Mouse (Mus musculus): Measurements from ENCODE around the gene Retreg3. TPM values are rescaled to one million over a fixed set of nuclear protein-coding genes. Genes with fewer than 3 reads are reported as not detected.

The Retreg3 gene
- polyA plus RNA-seq, 1 experiment: 55.0 TPM

GRCm38 (mm10) chr11:101155728-101156371, 36.2 kb upstream of the Retreg3 start, which contains the start of gene Tubg2:
Gene Tubg2, plus strand, starts transcription at chr11:101155907.
- Histone ChIP-seq H3K4me3 (ENCODE audit: low read depth, low read length) (peak within 1 kb of the TSS; percentile 70), H3K27ac (ENCODE audit: insufficient read depth, low read depth, low read length) (peak within 1 kb of the TSS; percentile 29), H3K36me3 (ENCODE audit: control insufficient read depth, insufficient read depth, low read length) (no peaks in the 10 kb centered on the region), H3K4me1 (ENCODE audit: control insufficient read depth, insufficient read depth, insufficient read length, low read length) (peaks cover 10% of the 10 kb centered on the region), H3K27me3 (ENCODE audit: control insufficient read depth, insufficient read depth, low read length) (no peaks in the 10 kb centered on the region)
- 4% methylated on average over 36 of the region's 36 CpGs for WGBS
- TF ChIP-seq CTCF (IDR thresholded peaks at IDR 0.05; ENCODE audit: extremely low read depth, insufficient read length, insufficient replicate concordance, low read depth, low read length) (no peak), POLR2A (IDR thresholded peaks at IDR 0.05; ENCODE audit: low read depth, low read length) (no peak)

GRCm38 (mm10) chr11:101155151-101155550, 35.5 kb upstream of the Retreg3 start:
- no peak overlapping the region for H3K27ac ChIP-seq (ENCODE audit: insufficient read depth, low read depth, low read length)
- TF ChIP-seq POLR2A (IDR thresholded peaks at IDR 0.05; ENCODE audit: low read depth, low read length) (no peak), CTCF (IDR thresholded peaks at IDR 0.05; ENCODE audit: extremely low read depth, insufficient read length, insufficient replicate concordance, low read depth, low read length) (no peak)
- no peaks in the 10 kb centered on the region for H3K27me3 ChIP-seq (ENCODE audit: control insufficient read depth, insufficient read depth, low read length)
- 69% methylated on average over 6 of the region's 6 CpGs for WGBS
- H3K36me3 ChIP-seq (ENCODE audit: control insufficient read depth, insufficient read depth, low read length): no peaks in the 10 kb centered on the region
- H3K4me3 ChIP-seq (ENCODE audit: low read depth, low read length): no peak overlapping the region
- H3K4me1 ChIP-seq (ENCODE audit: control insufficient read depth, insufficient read depth, insufficient read length, low read length): peaks cover 10% of the 10 kb centered on the region

- no peak for TF ChIP-seq CTCF (IDR thresholded peaks at IDR 0.05; ENCODE audit: extremely low read depth, insufficient read length, insufficient replicate concordance, low read depth, low read length)
- TF ChIP-seq POLR2A (IDR thresholded peaks at IDR 0.05; ENCODE audit: low read depth, low read length): no peak
- Histone ChIP-seq H3K36me3 (ENCODE audit: control insufficient read depth, insufficient read depth, low read length) (no peaks in the 10 kb centered on the region), H3K27ac (ENCODE audit: insufficient read depth, low read depth, low read length) (no peak overlapping the region), H3K27me3 (ENCODE audit: control insufficient read depth, insufficient read depth, low read length) (no peaks in the 10 kb centered on the region), H3K4me3 (ENCODE audit: low read depth, low read length) (no peak overlapping the region), H3K4me1 (ENCODE audit: control insufficient read depth, insufficient read depth, insufficient read length, low read length) (peaks cover 10% of the 10 kb centered on the region)
Observed at GRCm38 (mm10) chr11:101154648-101155047, 35.0 kb upstream of the Retreg3 start.

GRCm38 (mm10) chr11:101152825-101153224, 33.1 kb upstream of the Retreg3 start:
- WGBS: 38% methylated on average over 1 of the region's 1 CpGs
- peak overlapping the region; percentile 69 for H3K27ac ChIP-seq (ENCODE audit: insufficient read depth, low read depth, low read length)
- no peaks in the 10 kb centered on the region for H3K36me3 ChIP-seq (ENCODE audit: control insufficient read depth, insufficient read depth, low read length)
- no peaks in the 10 kb centered on the region for H3K27me3 ChIP-seq (ENCODE audit: control insufficient read depth, insufficient read depth, low read length)
- TF ChIP-seq POLR2A (IDR thresholded peaks at IDR 0.05; ENCODE audit: low read depth, low read length) (no peak), CTCF (IDR thresholded peaks at IDR 0.05; ENCODE audit: extremely low read depth, insufficient read length, insufficient replicate concordance, low read depth, low read length) (no peak)
- peaks cover 10% of the 10 kb centered on the region for H3K4me1 ChIP-seq (ENCODE audit: control insufficient read depth, insufficient read depth, insufficient read length, low read length)
- no peak overlapping the region for H3K4me3 ChIP-seq (ENCODE audit: low read depth, low read length)

- Histone ChIP-seq H3K4me3 (ENCODE audit: low read depth, low read length) (no peak overlapping the region), H3K27ac (ENCODE audit: insufficient read depth, low read depth, low read length) (no peak overlapping the region), H3K27me3 (ENCODE audit: control insufficient read depth, insufficient read depth, low read length) (no peaks in the 10 kb centered on the region), H3K36me3 (ENCODE audit: control insufficient read depth, insufficient read depth, low read length) (no peaks in the 10 kb centered on the region), H3K4me1 (ENCODE audit: control insufficient read depth, insufficient read depth, insufficient read length, low read length) (peaks cover 9% of the 10 kb centered on the region)
- TF ChIP-seq POLR2A (IDR thresholded peaks at IDR 0.05; ENCODE audit: low read depth, low read length) (no peak), CTCF (IDR thresholded peaks at IDR 0.05; ENCODE audit: extremely low read depth, insufficient read length, insufficient replicate concordance, low read depth, low read length) (no peak)
- 61% methylated on average over 2 of the region's 2 CpGs for WGBS
Observed at GRCm38 (mm10) chr11:101151063-101151462, 31.4 kb upstream of the Retreg3 start.

GRCm38 (mm10) chr11:101149178-101150105, 29.7 kb upstream of the Retreg3 start:
- no peaks in the 10 kb centered on the region for H3K36me3 ChIP-seq (ENCODE audit: control insufficient read depth, insufficient read depth, low read length)
- H3K27me3 ChIP-seq (ENCODE audit: control insufficient read depth, insufficient read depth, low read length): no peaks in the 10 kb centered on the region
- TF ChIP-seq CTCF (IDR thresholded peaks at IDR 0.05; ENCODE audit: extremely low read depth, insufficient read length, insufficient replicate concordance, low read depth, low read length) (no peak), POLR2A (IDR thresholded peaks at IDR 0.05; ENCODE audit: low read depth, low read length) (no peak)
- WGBS: 56% methylated on average over 9 of the region's 9 CpGs
- H3K27ac ChIP-seq (ENCODE audit: insufficient read depth, low read depth, low read length): no peak overlapping the region
- no peak overlapping the region for H3K4me3 ChIP-seq (ENCODE audit: low read depth, low read length)
- H3K4me1 ChIP-seq (ENCODE audit: control insufficient read depth, insufficient read depth, insufficient read length, low read length): peaks cover 3% of the 10 kb centered on the region; the same call in 1 of the 2 replicates

GRCm38 (mm10) chr11:101148751-101149150, 29.1 kb upstream of the Retreg3 start:
- TF ChIP-seq CTCF (IDR thresholded peaks at IDR 0.05; ENCODE audit: extremely low read depth, insufficient read length, insufficient replicate concordance, low read depth, low read length) (no peak), POLR2A (IDR thresholded peaks at IDR 0.05; ENCODE audit: low read depth, low read length) (no peak)
- H3K4me3 ChIP-seq (ENCODE audit: low read depth, low read length): no peak overlapping the region
- H3K27ac ChIP-seq (ENCODE audit: insufficient read depth, low read depth, low read length): no peak overlapping the region
- no peaks in the 10 kb centered on the region for H3K36me3 ChIP-seq (ENCODE audit: control insufficient read depth, insufficient read depth, low read length)
- 80% methylated on average over 10 of the region's 10 CpGs for WGBS
- peaks cover 2% of the 10 kb centered on the region; the same call in 1 of the 2 replicates for H3K4me1 ChIP-seq (ENCODE audit: control insufficient read depth, insufficient read depth, insufficient read length, low read length)
- no peaks in the 10 kb centered on the region for H3K27me3 ChIP-seq (ENCODE audit: control insufficient read depth, insufficient read depth, low read length)
